Mouse (Mus musculus) induced T-regulatory cell, adult 2 months (primary cell): ENCODE data around the gene Fut11.

Source experiments
- DNase-seq: peaks from one replicate; pipeline ENCODE4 v3.0.0-alpha.2; 2012; ENCODE audit warnings: low read depth

Fut11 gene

GRCm38 (mm10) chr14:20718443-20718842, 23.7 kb downstream of the Fut11 start:
- DNase-seq: no peak

GRCm38 (mm10) chr14:20719767-20720166, 25.0 kb downstream of the Fut11 start:
- DNase-seq: no peak

- DNase-seq: no peak
Observed at GRCm38 (mm10) chr14:20721371-20721770, 26.6 kb downstream of the Fut11 start.

GRCm38 (mm10) chr14:20723006-20723405, 28.2 kb downstream of the Fut11 start:
- DNase-seq: no peak

GRCm38 (mm10) chr14:20724043-20724442, 29.3 kb downstream of the Fut11 start:
- peak; percentile 68 for DNase-seq

GRCm38 (mm10) chr14:20725660-20726339, 31.0 kb downstream of the Fut11 start:
- no peak for DNase-seq

GRCm38 (mm10) chr14:20729871-20730270, 35.1 kb downstream of the Fut11 start:
- no peak for DNase-seq

GRCm38 (mm10) chr14:20730853-20731602, 36.3 kb downstream of the Fut11 start:
- no peak for DNase-seq

- peak; percentile 50 for DNase-seq
Observed at GRCm38 (mm10) chr14:20733041-20733951, 38.5 kb downstream of the Fut11 start.

- DNase-seq: peak; percentile 92
Observed at GRCm38 (mm10) chr14:20733952-20734774, 39.4 kb downstream of the Fut11 start, which contains the start of gene Ndst2. Ndst2 (minus strand) TSS chr14:20734562.

GRCm38 (mm10) chr14:20735052-20735451, 40.3 kb downstream of the Fut11 start:
- no peak for DNase-seq

GRCm38 (mm10) chr14:20735892-20736390, 41.2 kb downstream of the Fut11 start:
- DNase-seq: no peak

- peak; percentile 56 for DNase-seq
Observed at GRCm38 (mm10) chr14:20737306-20737705, 42.5 kb downstream of the Fut11 start.

- no peak for DNase-seq
Observed at GRCm38 (mm10) chr14:20738511-20738910, 43.7 kb downstream of the Fut11 start.

GRCm38 (mm10) chr14:20741301-20741700, 46.5 kb downstream of the Fut11 start:
- DNase-seq: no peak

- DNase-seq: no peak
Observed at GRCm38 (mm10) chr14:20743614-20744013, 48.8 kb downstream of the Fut11 start.

- no peak for DNase-seq
Observed at GRCm38 (mm10) chr14:20746935-20747334, 52.2 kb downstream of the Fut11 start.

- DNase-seq: no peak
Observed at GRCm38 (mm10) chr14:20748388-20748787, 53.6 kb downstream of the Fut11 start.

GRCm38 (mm10) chr14:20749494-20750051, 54.8 kb downstream of the Fut11 start:
- no peak for DNase-seq

- no peak for DNase-seq
Observed at GRCm38 (mm10) chr14:20750503-20750902, 55.7 kb downstream of the Fut11 start.
